Mouse (Mus musculus): ENCODE measurements around the gene Ppp6r1. TPM values are rescaled to one million over a fixed set of nuclear protein-coding genes. Genes with fewer than 3 reads are reported as not detected.

Ppp6r1 gene
- polyA plus RNA-seq, 1 experiment from 2014 or later: 7.0 TPM

- Histone ChIP-seq H3K9ac (ENCODE audit: low read depth, low read length) (no peak overlapping the region), H3K36me3 (ENCODE audit: control insufficient read depth, insufficient read depth, low read length) (peaks cover 22% of the 10 kb centered on the region), H3K4me3 (ENCODE audit: low read depth, low read length) (no peak overlapping the region), H3K27me3 (ENCODE audit: control insufficient read depth, insufficient read depth, low read length) (no peaks in the 10 kb centered on the region), H3K4me2 (no peak overlapping the region), H3K4me1 (ENCODE audit: control insufficient read depth, insufficient read depth, low read length) (peaks cover 6% of the 10 kb centered on the region), H3K9me3 (replicated peaks; ENCODE audit: control insufficient read depth, low read length) (no peaks in the 10 kb centered on the region), H3K27ac (ENCODE audit: low read depth, low read length) (no peak overlapping the region)
- 83% methylated on average over 2 of the region's 2 CpGs for WGBS (ENCODE audit: insufficient replicate concordance)
- ATAC-seq (replicated peaks; ENCODE audit: insufficient number of reproducible peaks, low FRiP score, low TSS enrichment): no peak
Measured at GRCm38 (mm10) chr7:4663742-4664141, 4.9 kb upstream of the Ppp6r1 start.

GRCm38 (mm10) chr7:4663179-4663578, 4.4 kb upstream of the Ppp6r1 start:
- Histone ChIP-seq H3K27me3 (ENCODE audit: control insufficient read depth, insufficient read depth, low read length) (no peaks in the 10 kb centered on the region), H3K4me1 (ENCODE audit: control insufficient read depth, insufficient read depth, low read length) (peaks cover 6% of the 10 kb centered on the region), H3K9me3 (replicated peaks; ENCODE audit: control insufficient read depth, low read length) (no peaks in the 10 kb centered on the region), H3K4me2 (no peak overlapping the region), H3K9ac (ENCODE audit: low read depth, low read length) (no peak overlapping the region), H3K27ac (ENCODE audit: low read depth, low read length) (no peak overlapping the region), H3K36me3 (ENCODE audit: control insufficient read depth, insufficient read depth, low read length) (peaks cover 18% of the 10 kb centered on the region), H3K4me3 (ENCODE audit: low read depth, low read length) (no peak overlapping the region)
- ATAC-seq (replicated peaks; ENCODE audit: insufficient number of reproducible peaks, low FRiP score, low TSS enrichment): no peak
- 61% methylated on average over 8 of the region's 8 CpGs for WGBS (ENCODE audit: insufficient replicate concordance)

GRCm38 (mm10) chr7:4659911-4660443, 1.2 kb upstream of the Ppp6r1 start:
- peaks cover 12% of the 10 kb centered on the region for H3K36me3 ChIP-seq (ENCODE audit: control insufficient read depth, insufficient read depth, low read length)
- peak overlapping the region; percentile 71 for H3K4me2 ChIP-seq
- H3K27ac ChIP-seq (ENCODE audit: low read depth, low read length): peak overlapping the region; percentile 96; the same call in 1 of the 2 replicates
- peak overlapping the region; percentile 94 for H3K9ac ChIP-seq (ENCODE audit: low read depth, low read length)
- H3K9me3 ChIP-seq (replicated peaks; ENCODE audit: control insufficient read depth, low read length): no peaks in the 10 kb centered on the region
- peaks cover 25% of the 10 kb centered on the region for H3K4me1 ChIP-seq (ENCODE audit: control insufficient read depth, insufficient read depth, low read length)
- 69% methylated on average over 3 of the region's 3 CpGs for WGBS (ENCODE audit: insufficient replicate concordance)
- H3K4me3 ChIP-seq (ENCODE audit: low read depth, low read length): peak overlapping the region; percentile 91
- ATAC-seq (replicated peaks; ENCODE audit: insufficient number of reproducible peaks, low FRiP score, low TSS enrichment): no peak
- H3K27me3 ChIP-seq (ENCODE audit: control insufficient read depth, insufficient read depth, low read length): no peaks in the 10 kb centered on the region

GRCm38 (mm10) chr7:4658128-4658907, 501 bp downstream of the Ppp6r1 start:
- peak overlapping the region; percentile 94 for H3K9ac ChIP-seq (ENCODE audit: low read depth, low read length)
- no peaks in the 10 kb centered on the region for H3K9me3 ChIP-seq (replicated peaks; ENCODE audit: control insufficient read depth, low read length)
- H3K4me3 ChIP-seq (ENCODE audit: low read depth, low read length): peak overlapping the region; percentile 91
- peak overlapping the region; percentile 96 for H3K27ac ChIP-seq (ENCODE audit: low read depth, low read length)
- H3K36me3 ChIP-seq (ENCODE audit: control insufficient read depth, insufficient read depth, low read length): peaks cover 4% of the 10 kb centered on the region
- peak overlapping the region; percentile 71 for H3K4me2 ChIP-seq
- peaks cover 35% of the 10 kb centered on the region for H3K4me1 ChIP-seq (ENCODE audit: control insufficient read depth, insufficient read depth, low read length)
- H3K27me3 ChIP-seq (ENCODE audit: control insufficient read depth, insufficient read depth, low read length): no peaks in the 10 kb centered on the region
- peak; percentile 60 for ATAC-seq (replicated peaks; ENCODE audit: insufficient number of reproducible peaks, low FRiP score, low TSS enrichment)
- under 1% methylated on average over 63 of the region's 78 CpGs for WGBS (ENCODE audit: insufficient replicate concordance)

GRCm38 (mm10) chr7:4657521-4658127, 1.2 kb downstream of the Ppp6r1 start:
- H3K9ac ChIP-seq (ENCODE audit: low read depth, low read length): peak overlapping the region; percentile 94
- peak overlapping the region; percentile 71 for H3K4me2 ChIP-seq
- peaks cover 37% of the 10 kb centered on the region for H3K4me1 ChIP-seq (ENCODE audit: control insufficient read depth, insufficient read depth, low read length)
- H3K36me3 ChIP-seq (ENCODE audit: control insufficient read depth, insufficient read depth, low read length): peaks cover 3% of the 10 kb centered on the region
- no peaks in the 10 kb centered on the region for H3K9me3 ChIP-seq (replicated peaks; ENCODE audit: control insufficient read depth, low read length)
- peak overlapping the region; percentile 91 for H3K4me3 ChIP-seq (ENCODE audit: low read depth, low read length)
- no peak for ATAC-seq (replicated peaks; ENCODE audit: insufficient number of reproducible peaks, low FRiP score, low TSS enrichment)
- 45% methylated on average over 9 of the region's 9 CpGs for WGBS (ENCODE audit: insufficient replicate concordance)
- no peaks in the 10 kb centered on the region for H3K27me3 ChIP-seq (ENCODE audit: control insufficient read depth, insufficient read depth, low read length)
- peak overlapping the region; percentile 22; the same call in 1 of the 2 replicates for H3K27ac ChIP-seq (ENCODE audit: low read depth, low read length)

GRCm38 (mm10) chr7:4656818-4657217, 2.0 kb downstream of the Ppp6r1 start:
- 54% methylated on average over 1 of the region's 1 CpGs for WGBS (ENCODE audit: insufficient replicate concordance)
- H3K4me2 ChIP-seq: peak overlapping the region; percentile 71
- no peak overlapping the region for H3K27ac ChIP-seq (ENCODE audit: low read depth, low read length)
- no peak overlapping the region for H3K9ac ChIP-seq (ENCODE audit: low read depth, low read length)
- peaks cover 42% of the 10 kb centered on the region for H3K4me1 ChIP-seq (ENCODE audit: control insufficient read depth, insufficient read depth, low read length)
- H3K9me3 ChIP-seq (replicated peaks; ENCODE audit: control insufficient read depth, low read length): no peaks in the 10 kb centered on the region
- H3K27me3 ChIP-seq (ENCODE audit: control insufficient read depth, insufficient read depth, low read length): no peaks in the 10 kb centered on the region
- ATAC-seq (replicated peaks; ENCODE audit: insufficient number of reproducible peaks, low FRiP score, low TSS enrichment): no peak
- no peaks in the 10 kb centered on the region for H3K36me3 ChIP-seq (ENCODE audit: control insufficient read depth, insufficient read depth, low read length)
- H3K4me3 ChIP-seq (ENCODE audit: low read depth, low read length): peak overlapping the region; percentile 91; the same call in 1 of the 2 replicates

- no peaks in the 10 kb centered on the region for H3K9me3 ChIP-seq (replicated peaks; ENCODE audit: control insufficient read depth, low read length)
- H3K4me3 ChIP-seq (ENCODE audit: low read depth, low read length): no peak overlapping the region
- 75% methylated on average over 1 of the region's 1 CpGs for WGBS (ENCODE audit: insufficient replicate concordance)
- no peak for ATAC-seq (replicated peaks; ENCODE audit: insufficient number of reproducible peaks, low FRiP score, low TSS enrichment)
- peak overlapping the region; percentile 71 for H3K4me2 ChIP-seq
- H3K4me1 ChIP-seq (ENCODE audit: control insufficient read depth, insufficient read depth, low read length): peaks cover 42% of the 10 kb centered on the region
- H3K36me3 ChIP-seq (ENCODE audit: control insufficient read depth, insufficient read depth, low read length): no peaks in the 10 kb centered on the region; the same call in 1 of the 2 replicates
- H3K27me3 ChIP-seq (ENCODE audit: control insufficient read depth, insufficient read depth, low read length): no peaks in the 10 kb centered on the region
- H3K27ac ChIP-seq (ENCODE audit: low read depth, low read length): no peak overlapping the region
- no peak overlapping the region for H3K9ac ChIP-seq (ENCODE audit: low read depth, low read length)
Measured at GRCm38 (mm10) chr7:4655916-4656315, 2.9 kb downstream of the Ppp6r1 start.

- H3K27ac ChIP-seq (ENCODE audit: low read depth, low read length): no peak overlapping the region
- H3K9me3 ChIP-seq (replicated peaks; ENCODE audit: control insufficient read depth, low read length): no peaks in the 10 kb centered on the region
- H3K4me3 ChIP-seq (ENCODE audit: low read depth, low read length): no peak overlapping the region
- no peaks in the 10 kb centered on the region; the same call in 1 of the 2 replicates for H3K36me3 ChIP-seq (ENCODE audit: control insufficient read depth, insufficient read depth, low read length)
- H3K4me2 ChIP-seq: no peak overlapping the region
- no peaks in the 10 kb centered on the region for H3K27me3 ChIP-seq (ENCODE audit: control insufficient read depth, insufficient read depth, low read length)
- no peak for ATAC-seq (replicated peaks; ENCODE audit: insufficient number of reproducible peaks, low FRiP score, low TSS enrichment)
- no peak overlapping the region for H3K9ac ChIP-seq (ENCODE audit: low read depth, low read length)
- WGBS (ENCODE audit: insufficient replicate concordance): 89% methylated on average over 4 of the region's 4 CpGs
- peaks cover 42% of the 10 kb centered on the region for H3K4me1 ChIP-seq (ENCODE audit: control insufficient read depth, insufficient read depth, low read length)
Measured at GRCm38 (mm10) chr7:4655393-4655792, 3.4 kb downstream of the Ppp6r1 start.
